Mouse (Mus musculus): ENCODE data around the gene Slc39a3. TPM values are rescaled to one million over a fixed set of nuclear protein-coding genes. Genes with fewer than 3 reads are reported as not detected.

Gene Slc39a3
- polyA plus RNA-seq, 1 experiment from 2014 or later: 48.3 TPM

DNA sequence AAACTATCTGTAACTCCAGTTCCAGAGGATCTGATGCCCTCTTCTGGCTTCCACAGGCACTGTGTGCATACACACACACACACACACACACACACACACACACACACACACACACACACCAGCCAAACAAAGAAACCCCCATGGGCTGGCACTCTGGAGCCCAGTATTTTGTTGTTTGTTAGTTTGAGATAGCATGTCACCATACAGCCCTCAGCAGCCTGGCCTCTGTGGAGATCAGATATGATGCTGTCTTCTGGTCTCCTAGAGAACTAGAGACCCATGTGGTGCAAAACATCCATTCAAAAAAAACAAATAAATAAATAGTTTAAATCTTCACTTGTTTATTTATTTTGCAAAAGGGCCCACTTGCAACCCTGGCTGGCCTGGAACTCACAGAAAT lies 9.0 kb downstream of the Slc39a3 start:
- Histone ChIP-seq H3K9me3 (ENCODE audit: control insufficient read depth, low read length) (no peaks in the 10 kb centered on the region), H3K4me3 (ENCODE audit: low read length) (no peak overlapping the region), H3K36me3 (ENCODE audit: control insufficient read depth, insufficient read depth, low read length) (peaks cover 21% of the 10 kb centered on the region), H3K4me2 (ENCODE audit: low read length) (no peak overlapping the region), H3K27ac (ENCODE audit: low read depth, low read length) (no peak overlapping the region), H3K4me1 (ENCODE audit: control insufficient read depth, insufficient read depth, low read depth, low read length) (peaks cover 8% of the 10 kb centered on the region), H3K27me3 (replicated peaks; ENCODE audit: control insufficient read depth, insufficient read depth, low read length) (peaks cover 2% of the 10 kb centered on the region), H3K9ac (ENCODE audit: low read depth, low read length) (no peak overlapping the region)
- no peak for ATAC-seq

DNA sequence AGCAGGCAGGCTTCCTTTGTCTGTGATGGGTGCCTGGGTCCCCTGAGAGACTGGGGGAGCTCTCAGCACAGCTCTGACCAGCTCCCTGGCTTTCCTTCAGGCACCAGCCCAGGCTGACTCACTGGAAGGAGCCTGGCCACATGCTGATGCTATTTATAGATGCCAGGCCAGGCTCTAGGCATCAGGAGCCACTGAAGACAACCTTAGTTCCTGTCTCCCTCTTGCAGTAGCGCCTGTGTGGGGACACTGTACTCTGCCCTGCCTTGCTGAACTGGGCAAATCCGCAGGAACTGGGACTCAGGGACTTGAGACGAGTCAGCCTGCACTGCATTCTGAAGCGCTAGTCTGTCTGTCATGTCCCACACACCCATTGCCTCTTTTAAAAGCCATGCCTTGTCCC lies 9.9 kb downstream of the Slc39a3 start:
- no peaks in the 10 kb centered on the region for H3K9me3 ChIP-seq (ENCODE audit: control insufficient read depth, low read length)
- H3K36me3 ChIP-seq (ENCODE audit: control insufficient read depth, insufficient read depth, low read length): peaks cover 18% of the 10 kb centered on the region
- peaks cover 8% of the 10 kb centered on the region for H3K4me1 ChIP-seq (ENCODE audit: control insufficient read depth, insufficient read depth, low read depth, low read length)
- H3K27ac ChIP-seq (ENCODE audit: low read depth, low read length): no peak overlapping the region
- ATAC-seq: no peak
- WGBS: 63% methylated on average over 4 of the region's 4 CpGs
- H3K4me3 ChIP-seq (ENCODE audit: low read length): no peak overlapping the region
- no peak overlapping the region for H3K4me2 ChIP-seq (ENCODE audit: low read length)
- H3K27me3 ChIP-seq (replicated peaks; ENCODE audit: control insufficient read depth, insufficient read depth, low read length): peaks cover 2% of the 10 kb centered on the region
- no peak overlapping the region for H3K9ac ChIP-seq (ENCODE audit: low read depth, low read length)

DNA sequence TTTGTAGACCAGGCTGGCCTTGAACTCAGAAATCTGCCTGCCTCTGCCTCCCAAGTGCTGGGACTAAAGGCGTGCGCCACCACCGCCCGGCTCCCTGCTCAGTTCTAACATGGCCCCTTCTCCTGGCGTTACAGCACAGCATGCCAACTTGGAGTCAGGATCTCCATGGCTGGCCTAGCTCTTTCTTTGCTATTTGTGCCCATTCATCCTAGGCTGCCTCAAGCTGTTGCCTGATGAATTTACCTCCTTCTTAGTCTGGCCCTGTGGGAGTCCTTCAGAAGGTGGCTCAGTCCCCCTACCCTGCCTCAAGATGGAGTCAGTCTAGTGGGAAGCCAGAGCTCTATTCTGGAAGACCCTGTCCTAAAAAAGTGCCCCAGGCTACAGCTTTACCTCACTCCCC lies 10.4 kb downstream of the Slc39a3 start:
- ATAC-seq: no peak

DNA sequence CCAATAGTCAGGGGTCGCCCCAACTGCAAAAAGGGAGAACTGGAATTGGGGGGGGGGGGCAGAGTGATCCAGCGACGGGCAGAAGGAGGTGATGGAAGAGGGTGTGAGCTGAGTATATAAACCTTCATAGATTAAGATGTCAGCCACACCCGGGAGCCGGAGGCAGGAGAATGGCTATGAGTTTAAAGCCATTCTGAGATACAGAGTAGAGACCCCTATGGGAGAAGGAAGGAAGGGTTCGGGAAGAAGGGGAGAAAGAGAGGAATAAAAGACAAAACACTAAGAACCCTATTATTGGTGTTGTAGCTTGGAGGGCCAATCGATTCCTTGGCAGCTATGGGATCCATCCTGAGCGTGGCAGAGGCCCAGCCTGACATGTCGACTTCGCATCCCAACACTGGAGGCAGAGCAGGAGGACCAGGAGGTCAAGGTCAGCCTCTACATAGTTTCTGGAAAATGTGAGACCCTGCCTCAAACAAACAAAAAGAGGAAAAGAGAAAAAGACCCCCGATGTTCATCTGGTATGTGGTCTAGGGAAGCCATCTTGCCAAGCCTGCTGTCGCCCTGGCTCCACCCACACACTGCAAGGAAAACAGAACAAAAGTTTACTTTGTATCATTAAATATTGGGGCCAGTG lies 11.5 kb downstream of the Slc39a3 start, which contains the start of gene Diras1:
Gene Diras1 (minus strand): TSS at position 24 of the 637 bp plus-strand sequence.
- Histone ChIP-seq H3K9ac (ENCODE audit: low read depth, low read length) (peak within 1 kb of the TSS; percentile 94), H3K36me3 (ENCODE audit: control insufficient read depth, insufficient read depth, low read length) (peaks cover 9% of the 10 kb centered on the region), H3K9me3 (ENCODE audit: control insufficient read depth, low read length) (no peaks in the 10 kb centered on the region), H3K4me2 (ENCODE audit: low read length) (peak within 1 kb of the TSS; percentile 91), H3K4me1 (ENCODE audit: control insufficient read depth, insufficient read depth, low read depth, low read length) (peaks cover 13% of the 10 kb centered on the region), H3K27ac (ENCODE audit: low read depth, low read length) (peak within 1 kb of the TSS; percentile 29), H3K27me3 (replicated peaks; ENCODE audit: control insufficient read depth, insufficient read depth, low read length) (peaks cover 2% of the 10 kb centered on the region), H3K4me3 (ENCODE audit: low read length) (peak within 1 kb of the TSS; percentile 60)
- 42% methylated on average over 12 of the region's 12 CpGs for WGBS
- ATAC-seq: peak; percentile 10; the same call in 1 of the 2 replicates

More for the DNA sequence above, 10.4 kb downstream of the Slc39a3 start:
- Histone ChIP-seq H3K4me1 (ENCODE audit: control insufficient read depth, insufficient read depth, low read depth, low read length) (peaks cover 10% of the 10 kb centered on the region), H3K27me3 (replicated peaks; ENCODE audit: control insufficient read depth, insufficient read depth, low read length) (peaks cover 2% of the 10 kb centered on the region), H3K27ac (ENCODE audit: low read depth, low read length) (no peak overlapping the region), H3K9me3 (ENCODE audit: control insufficient read depth, low read length) (no peaks in the 10 kb centered on the region), H3K36me3 (ENCODE audit: control insufficient read depth, insufficient read depth, low read length) (peaks cover 16% of the 10 kb centered on the region), H3K9ac (ENCODE audit: low read depth, low read length) (no peak overlapping the region), H3K4me2 (ENCODE audit: low read length) (no peak overlapping the region), H3K4me3 (ENCODE audit: low read length) (no peak overlapping the region)
- WGBS: 85% methylated on average over 5 of the region's 5 CpGs

DNA sequence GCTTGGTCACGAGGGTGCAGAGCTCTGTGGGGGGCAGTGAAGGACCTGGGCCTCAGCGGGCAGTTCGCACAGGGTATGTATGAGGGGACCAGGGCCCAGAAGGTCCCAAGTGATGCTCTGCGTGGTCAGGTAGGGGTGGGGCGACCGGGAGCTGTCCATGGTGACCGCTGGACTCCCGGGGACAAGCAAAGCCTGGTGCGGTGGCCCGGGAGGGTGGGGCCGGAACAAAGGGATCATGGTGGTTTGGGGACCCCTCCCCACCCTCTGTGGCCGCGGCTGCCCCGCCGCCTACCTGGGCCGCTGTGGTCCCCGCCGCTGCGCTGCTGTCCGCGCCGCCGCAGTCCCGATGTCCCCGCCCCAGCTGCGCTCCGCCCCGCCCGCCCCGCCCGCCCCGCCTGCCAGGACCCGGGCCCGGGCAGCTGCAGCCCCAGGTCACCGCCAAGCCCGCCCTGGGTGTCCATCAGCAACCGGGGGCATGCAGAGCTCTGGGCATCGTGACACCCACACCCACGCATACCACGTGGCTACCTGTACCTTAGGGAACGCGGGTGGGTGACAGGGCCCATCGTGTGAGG lies 12.1 kb downstream of the Slc39a3 start:
- Histone ChIP-seq H3K27me3 (replicated peaks; ENCODE audit: control insufficient read depth, insufficient read depth, low read length) (peaks cover 2% of the 10 kb centered on the region), H3K4me2 (ENCODE audit: low read length) (peak overlapping the region; percentile 91), H3K36me3 (ENCODE audit: control insufficient read depth, insufficient read depth, low read length) (peaks cover 4% of the 10 kb centered on the region), H3K9me3 (ENCODE audit: control insufficient read depth, low read length) (no peaks in the 10 kb centered on the region), H3K27ac (ENCODE audit: low read depth, low read length) (peak overlapping the region; percentile 29), H3K4me1 (ENCODE audit: control insufficient read depth, insufficient read depth, low read depth, low read length) (peaks cover 13% of the 10 kb centered on the region), H3K9ac (ENCODE audit: low read depth, low read length) (peak overlapping the region; percentile 94), H3K4me3 (ENCODE audit: low read length) (peak overlapping the region; percentile 60)
- 2% methylated on average over 25 of the region's 43 CpGs for WGBS
- peak; percentile 56 for ATAC-seq

DNA sequence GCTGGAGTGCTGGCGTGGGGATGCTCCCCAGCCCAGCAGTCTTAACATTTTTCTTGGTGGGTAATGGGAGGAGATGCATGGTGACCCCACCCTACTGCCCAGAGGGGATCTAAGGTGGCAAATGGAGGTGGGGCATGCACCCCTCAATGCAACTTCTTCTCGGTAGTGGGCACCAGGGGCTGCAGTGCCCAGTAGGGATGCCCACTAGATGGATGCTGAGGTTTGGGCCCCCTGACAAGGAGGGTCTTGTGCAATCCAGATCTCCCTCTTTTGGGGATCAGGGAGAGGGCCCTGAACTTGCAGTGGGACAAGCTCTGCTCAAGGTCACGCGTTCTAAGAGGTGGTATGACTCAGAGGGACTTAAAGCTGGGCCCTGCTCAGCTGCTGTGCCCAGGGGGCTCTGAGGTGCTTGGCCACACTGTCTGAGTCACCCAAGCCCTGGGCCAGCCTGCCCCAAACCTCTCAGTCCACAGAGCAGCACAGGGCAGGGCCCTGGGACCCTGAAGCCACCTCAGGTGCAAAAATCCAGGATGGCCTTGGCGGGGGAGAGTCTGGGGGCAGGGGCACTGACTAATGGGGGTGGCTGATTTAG lies 12.8 kb downstream of the Slc39a3 start:
- no peak for ATAC-seq
- H3K4me3 ChIP-seq (ENCODE audit: low read length): peak overlapping the region; percentile 60
- H3K9me3 ChIP-seq (ENCODE audit: control insufficient read depth, low read length): no peaks in the 10 kb centered on the region
- peaks cover 2% of the 10 kb centered on the region for H3K27me3 ChIP-seq (replicated peaks; ENCODE audit: control insufficient read depth, insufficient read depth, low read length)
- no peak overlapping the region; the same call in 1 of the 2 replicates for H3K27ac ChIP-seq (ENCODE audit: low read depth, low read length)
- H3K9ac ChIP-seq (ENCODE audit: low read depth, low read length): peak overlapping the region; percentile 94
- H3K36me3 ChIP-seq (ENCODE audit: control insufficient read depth, insufficient read depth, low read length): peaks cover under 1% of the 10 kb centered on the region; the same call in 1 of the 2 replicates
- peak overlapping the region; percentile 91 for H3K4me2 ChIP-seq (ENCODE audit: low read length)
- peaks cover 13% of the 10 kb centered on the region for H3K4me1 ChIP-seq (ENCODE audit: control insufficient read depth, insufficient read depth, low read depth, low read length)
- WGBS: 63% methylated on average over 5 of the region's 5 CpGs

DNA sequence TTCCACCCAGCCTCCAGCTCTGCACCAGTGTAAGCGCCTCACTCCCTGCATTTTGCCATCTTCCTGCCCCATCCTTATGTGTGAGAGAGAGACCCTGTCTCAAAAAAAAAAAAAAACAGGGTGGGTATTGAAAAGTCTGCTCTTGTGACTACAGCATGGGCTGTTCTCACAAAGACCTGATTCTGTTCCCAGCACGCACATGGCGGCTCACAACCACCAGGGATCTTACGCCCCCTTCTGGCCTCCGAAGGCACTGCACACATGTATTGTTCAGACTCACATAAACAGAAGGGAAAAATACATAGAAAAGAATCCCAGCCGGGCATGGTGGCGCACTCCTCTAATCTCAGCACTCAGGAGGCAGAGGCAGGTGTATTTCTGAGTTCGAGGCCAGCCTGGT lies 14.5 kb downstream of the Slc39a3 start:
- Histone ChIP-seq H3K4me3 (ENCODE audit: low read length) (no peak overlapping the region), H3K4me2 (ENCODE audit: low read length) (no peak overlapping the region; the same call in 1 of the 2 replicates), H3K27me3 (replicated peaks; ENCODE audit: control insufficient read depth, insufficient read depth, low read length) (peaks cover 2% of the 10 kb centered on the region), H3K9me3 (ENCODE audit: control insufficient read depth, low read length) (no peaks in the 10 kb centered on the region), H3K27ac (ENCODE audit: low read depth, low read length) (no peak overlapping the region), H3K36me3 (ENCODE audit: control insufficient read depth, insufficient read depth, low read length) (peaks cover 4% of the 10 kb centered on the region; the same call in 1 of the 2 replicates), H3K4me1 (ENCODE audit: control insufficient read depth, insufficient read depth, low read depth, low read length) (peaks cover 13% of the 10 kb centered on the region), H3K9ac (ENCODE audit: low read depth, low read length) (no peak overlapping the region)
- no peak for ATAC-seq
- 68% methylated on average over 8 of the region's 8 CpGs for WGBS

DNA sequence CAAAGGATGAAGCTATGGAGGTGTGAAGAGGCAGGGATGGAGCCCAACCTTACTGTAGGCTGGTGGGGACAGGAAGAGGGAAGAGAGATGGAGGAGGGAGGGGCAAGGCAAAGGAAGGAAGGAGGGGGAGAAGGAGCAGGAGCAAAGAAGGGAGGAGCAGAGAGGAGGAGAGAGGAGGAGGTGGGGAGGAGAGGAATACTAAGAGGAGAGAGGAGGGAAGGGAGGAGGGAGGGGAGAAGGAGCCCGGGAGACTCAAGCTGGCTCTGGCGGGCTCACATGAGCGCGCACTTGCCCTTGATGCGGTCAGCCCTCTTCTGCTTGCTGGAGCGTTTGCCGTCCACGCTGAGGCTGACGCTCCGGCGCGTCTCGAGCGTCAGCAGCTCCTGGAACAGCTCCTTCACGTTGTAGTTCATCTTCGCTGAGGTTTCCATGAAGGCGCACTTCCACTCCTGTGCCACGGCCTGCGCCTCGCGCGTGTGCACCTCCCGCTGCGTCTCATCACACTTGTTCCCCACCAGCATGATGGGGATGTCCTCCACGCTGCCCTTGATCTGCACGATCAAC lies 15.6 kb downstream of the Slc39a3 start:
- 20% methylated on average over 18 of the region's 26 CpGs for WGBS
- Histone ChIP-seq H3K9me3 (ENCODE audit: control insufficient read depth, low read length) (no peaks in the 10 kb centered on the region), H3K4me3 (ENCODE audit: low read length) (no peak overlapping the region), H3K4me2 (ENCODE audit: low read length) (peak overlapping the region; percentile 34), H3K27ac (ENCODE audit: low read depth, low read length) (no peak overlapping the region), H3K4me1 (ENCODE audit: control insufficient read depth, insufficient read depth, low read depth, low read length) (peaks cover 13% of the 10 kb centered on the region), H3K9ac (ENCODE audit: low read depth, low read length) (peak overlapping the region; percentile 25), H3K36me3 (ENCODE audit: control insufficient read depth, insufficient read depth, low read length) (peaks cover 4% of the 10 kb centered on the region; the same call in 1 of the 2 replicates), H3K27me3 (replicated peaks; ENCODE audit: control insufficient read depth, insufficient read depth, low read length) (peaks cover 2% of the 10 kb centered on the region; the same call in 1 of the 2 replicates)
- no peak for ATAC-seq

DNA sequence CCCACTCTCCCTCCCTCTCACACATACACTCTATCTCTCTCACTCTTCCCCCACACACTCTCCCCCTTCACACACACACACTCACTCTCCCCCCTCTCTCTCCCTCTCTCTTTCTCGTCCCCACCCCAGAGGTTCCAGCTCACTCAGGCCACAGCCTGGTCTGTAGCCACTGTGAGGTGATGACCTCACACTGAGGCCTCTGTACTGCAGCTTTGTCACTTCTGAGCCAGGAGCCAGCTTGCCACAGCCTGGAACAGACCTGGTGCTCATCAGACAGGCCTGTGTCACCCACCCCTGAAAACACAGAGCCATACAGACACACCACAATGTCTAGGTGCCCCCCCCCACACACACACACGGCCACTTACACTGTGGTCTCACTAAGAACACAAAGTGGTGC lies 17.0 kb downstream of the Slc39a3 start:
- no peak for ATAC-seq

More for the DNA sequence above, 17.0 kb downstream of the Slc39a3 start:
- no peak overlapping the region; the same call in 1 of the 2 replicates for H3K9ac ChIP-seq (ENCODE audit: low read depth, low read length)
- H3K4me2 ChIP-seq (ENCODE audit: low read length): no peak overlapping the region
- H3K4me3 ChIP-seq (ENCODE audit: low read length): no peak overlapping the region
- WGBS: 51% methylated on average over 2 of the region's 2 CpGs
- peaks cover 14% of the 10 kb centered on the region for H3K4me1 ChIP-seq (ENCODE audit: control insufficient read depth, insufficient read depth, low read depth, low read length)
- H3K36me3 ChIP-seq (ENCODE audit: control insufficient read depth, insufficient read depth, low read length): peaks cover 4% of the 10 kb centered on the region; the same call in 1 of the 2 replicates
- H3K9me3 ChIP-seq (ENCODE audit: control insufficient read depth, low read length): no peaks in the 10 kb centered on the region
- peaks cover 2% of the 10 kb centered on the region; the same call in 1 of the 2 replicates for H3K27me3 ChIP-seq (replicated peaks; ENCODE audit: control insufficient read depth, insufficient read depth, low read length)
- H3K27ac ChIP-seq (ENCODE audit: low read depth, low read length): no peak overlapping the region
